Mouse (Mus musculus) urinary bladder, postnatal 4 days (tissue): ENCODE data around the gene Junb.
A peak's percentile ranks its signal among the peaks of the same experiment; 100 is the strongest.

Source experiments
- DNase-seq, 2 experiments: peaks; one replicate each; pipeline ENCODE4 v3.0.0; 2021 to 2022; ENCODE audit warnings: low spot score in 2 of 2

Gene Junb

GRCm38 (mm10) chr8:84987903-84988302, 9.4 kb upstream of the Junb start:
- DNase-seq = no peak

GRCm38 (mm10) chr8:84987388-84987787, 8.9 kb upstream of the Junb start:
- no peak for DNase-seq

DNA sequence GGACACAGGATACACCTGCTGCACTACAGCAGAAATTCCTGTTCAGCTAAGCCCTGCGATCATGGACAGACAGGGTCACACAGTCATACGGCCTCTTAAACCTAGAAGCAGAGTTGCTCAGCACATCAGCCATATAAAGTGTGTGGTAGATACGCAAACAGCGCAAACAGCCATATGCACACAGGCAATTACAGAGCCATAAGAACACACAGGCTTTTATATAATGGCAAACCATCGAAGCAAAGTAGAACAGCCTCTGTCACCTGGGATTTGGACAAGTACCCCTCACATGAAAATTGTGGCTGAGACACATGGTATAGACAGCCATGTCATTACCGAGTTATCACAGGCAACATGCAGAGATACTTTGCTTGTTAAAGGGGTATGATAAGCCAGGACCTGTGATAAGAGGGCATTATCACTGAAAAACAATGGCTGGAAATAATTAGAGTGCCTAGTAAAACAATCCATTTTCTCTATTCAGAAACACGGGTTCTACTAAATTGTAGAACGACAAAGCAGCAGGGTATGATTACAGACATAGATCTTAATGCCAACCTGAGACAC, 7.9 kb upstream of the Junb start:
- DNase-seq = no peak

DNA sequence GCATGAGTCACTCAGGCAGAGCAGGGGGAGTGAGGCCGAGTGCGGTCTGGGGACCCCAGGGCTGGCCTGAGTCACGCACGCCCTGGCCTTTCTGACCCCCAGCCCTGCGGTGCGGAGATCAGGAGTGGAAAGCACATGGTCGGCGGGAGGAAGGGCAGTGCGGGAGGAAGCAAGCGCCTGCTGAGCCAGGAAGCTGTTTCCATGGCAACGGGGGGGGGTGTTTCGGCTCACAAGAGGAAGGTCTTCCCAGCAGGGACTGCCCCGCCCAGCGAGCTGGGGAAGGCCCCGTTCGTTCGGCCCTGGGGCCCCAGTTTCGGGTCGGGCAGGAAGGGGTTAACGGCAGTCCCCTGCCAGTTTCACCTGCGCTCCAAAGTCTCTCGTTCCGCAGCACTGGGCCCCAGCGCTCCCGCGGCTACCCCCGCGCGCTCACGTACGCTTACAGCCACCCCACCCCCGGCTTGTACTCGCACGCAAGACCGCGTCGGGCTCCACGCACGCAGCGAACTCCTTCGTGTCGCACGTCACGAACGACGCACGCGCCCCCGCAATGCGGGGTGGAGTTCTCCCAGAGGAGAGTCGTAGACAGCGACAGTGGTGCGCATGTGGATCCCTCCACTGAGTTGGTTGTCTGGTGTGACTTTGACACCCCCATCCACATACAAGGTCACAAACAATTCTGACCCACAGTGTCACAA, 7.3 kb upstream of the Junb start:
- DNase-seq = peak; percentile 80 to 89

GRCm38 (mm10) chr8:84985049-84985683, 6.6 kb upstream of the Junb start:
- DNase-seq = no peak

GRCm38 (mm10) chr8:84984294-84985048, 6.0 kb upstream of the Junb start:
- DNase-seq = peak in 1 of 2 experiments; percentile 62

DNA sequence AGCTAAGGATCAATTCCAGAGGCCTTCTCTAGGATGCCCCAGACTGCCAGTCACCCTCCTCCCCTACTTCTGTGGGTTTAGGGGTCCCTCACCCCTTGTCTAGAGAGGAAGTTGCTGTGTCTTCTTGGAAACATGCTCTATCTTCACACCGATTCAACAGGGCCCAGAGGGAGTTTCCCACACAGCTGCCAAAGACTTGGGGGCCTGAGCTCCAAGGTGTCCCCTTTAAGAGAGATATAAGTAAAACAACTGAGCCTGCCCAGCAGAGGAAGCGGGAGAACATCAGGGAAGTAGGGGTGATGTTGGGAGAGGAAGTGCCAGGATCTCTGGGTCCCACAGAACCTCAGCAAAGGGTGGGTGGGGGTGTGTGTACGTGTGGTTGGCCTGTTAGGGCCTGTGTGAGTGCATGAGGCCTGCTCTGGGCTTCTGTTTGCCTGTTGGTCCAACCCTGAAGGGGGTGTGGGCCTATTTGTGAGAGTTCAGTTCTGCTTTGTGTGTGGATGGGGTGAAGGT, 4.0 kb upstream of the Junb start:
- no peak for DNase-seq

DNA sequence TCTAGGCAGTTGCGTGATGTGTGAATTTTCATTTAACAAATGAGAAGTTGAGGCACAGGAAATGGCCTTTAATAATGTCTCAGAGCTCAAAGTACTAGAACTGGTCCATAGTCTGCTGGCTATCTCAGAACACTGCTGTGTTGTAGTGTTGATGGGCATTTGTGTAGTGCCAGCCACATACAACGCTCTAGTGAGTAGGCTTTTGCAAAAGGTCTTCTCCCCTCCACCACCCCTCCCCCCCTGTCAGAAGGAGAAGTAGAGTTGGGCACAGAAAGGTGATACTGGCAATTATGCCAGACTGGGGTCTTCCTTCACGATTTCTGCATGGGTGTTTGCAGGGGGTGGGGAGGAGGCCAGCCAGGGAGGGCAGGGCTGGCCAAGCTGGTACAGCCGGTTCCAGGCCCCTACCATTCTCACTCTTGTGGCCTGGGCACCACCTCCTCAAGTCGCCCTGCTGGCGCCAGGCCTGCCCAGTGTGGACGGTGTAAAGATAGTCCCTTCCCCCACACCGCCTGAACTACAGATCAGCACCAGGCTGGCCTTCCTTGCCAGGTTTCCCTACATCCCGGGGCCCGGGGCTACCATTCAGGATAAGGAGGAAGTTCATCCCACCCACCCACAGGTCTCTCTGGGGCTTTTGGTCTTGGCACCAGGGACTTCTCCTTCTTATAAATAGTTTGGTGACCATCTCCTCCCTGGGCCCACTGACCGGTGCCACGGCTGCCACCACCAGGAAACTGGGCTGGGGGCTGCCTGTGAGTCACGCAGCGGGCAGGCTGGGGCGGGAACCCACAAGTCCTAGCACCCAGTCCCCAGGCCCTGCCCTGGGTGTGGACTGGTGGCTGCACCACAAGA, 3.4 kb upstream of the Junb start:
- no peak for DNase-seq

- DNase-seq = peak; percentile 73 to 76
Observed at GRCm38 (mm10) chr8:84980622-84981358, 2.3 kb upstream of the Junb start.

DNA sequence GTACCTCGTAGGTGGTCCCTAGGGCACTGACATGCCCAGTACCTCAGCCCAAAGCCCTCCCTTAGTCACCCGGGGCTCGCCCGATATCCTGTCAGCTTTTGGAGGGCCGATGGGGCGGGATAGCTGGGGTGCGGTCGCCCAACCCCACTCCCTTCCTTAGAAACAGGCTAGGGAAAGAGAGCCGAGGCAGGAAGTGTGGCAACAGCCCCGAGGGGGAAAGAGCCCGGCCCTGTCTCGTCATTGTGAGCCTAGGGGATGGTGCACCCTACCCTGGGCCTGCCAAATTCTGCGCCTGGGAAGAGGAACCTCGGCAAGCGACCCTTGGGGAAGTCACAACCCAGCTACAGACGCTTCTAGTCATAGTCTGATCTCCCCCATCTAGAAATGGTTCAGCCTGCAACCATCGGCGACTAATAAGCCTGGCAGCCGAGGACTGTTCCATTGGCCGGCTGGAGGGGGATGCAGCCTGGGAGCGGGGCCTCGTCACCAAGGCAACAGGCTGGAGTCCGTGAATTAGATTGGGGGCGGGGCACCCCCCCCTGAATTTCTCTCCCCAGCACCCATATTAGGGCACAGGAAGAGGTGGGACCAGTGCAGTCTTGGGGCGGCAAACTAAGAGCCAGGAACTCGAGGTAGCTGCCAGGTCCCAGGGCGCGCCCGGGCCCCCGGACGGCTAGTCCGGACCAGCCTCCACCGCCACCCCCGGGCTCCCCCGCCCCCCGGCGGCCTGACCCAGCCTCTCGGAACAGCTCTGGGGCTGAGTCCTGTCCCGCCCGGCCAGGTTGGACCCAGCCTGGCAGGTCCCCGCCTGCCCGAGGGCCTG, 1.3 kb upstream of the Junb start:
- peak; percentile 92 for DNase-seq

DNA sequence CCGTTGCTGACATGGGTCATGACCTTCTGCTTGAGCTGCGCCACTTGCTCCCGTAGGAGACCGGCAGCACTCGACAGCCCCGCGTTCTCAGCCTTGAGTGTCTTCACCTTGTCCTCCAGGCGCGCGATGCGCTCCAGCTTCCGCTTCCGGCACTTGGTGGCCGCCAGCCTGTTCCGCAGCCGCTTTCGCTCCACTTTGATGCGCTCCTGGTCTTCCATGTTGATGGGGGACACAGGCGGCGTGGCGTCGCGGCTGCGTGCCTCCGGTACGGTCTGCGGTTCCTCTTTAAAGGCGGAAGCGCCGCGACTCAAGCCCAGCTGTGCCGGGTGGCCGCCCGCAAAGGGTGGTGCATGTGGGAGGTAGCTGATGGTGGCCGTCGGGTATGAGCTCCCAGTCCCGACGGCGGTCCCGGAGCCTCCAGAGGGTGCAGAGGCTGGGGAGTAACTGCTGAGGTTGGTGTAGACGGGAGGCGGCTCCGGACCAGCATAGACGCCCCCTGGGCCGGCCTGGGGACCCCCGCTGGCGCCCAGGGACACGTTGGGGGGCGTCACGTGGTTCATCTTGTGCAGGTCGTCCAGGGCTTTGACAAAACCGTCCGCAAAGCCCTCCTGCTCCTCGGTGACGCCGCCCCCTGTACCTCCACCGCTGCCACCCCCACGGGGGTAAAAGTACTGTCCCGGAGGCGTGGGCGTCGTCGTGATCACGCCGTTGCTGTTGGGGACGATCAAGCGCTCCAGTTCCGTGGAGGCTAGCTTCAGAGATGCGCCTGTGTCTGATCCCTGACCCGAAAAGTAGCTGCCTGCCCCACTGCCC, 877 bp downstream of the Junb start:
- DNase-seq = peak in 1 of 2 experiments; percentile 51

GRCm38 (mm10) chr8:84976763-84977434, 1.6 kb downstream of the Junb start:
- DNase-seq = no peak

GRCm38 (mm10) chr8:84976031-84976762, 2.3 kb downstream of the Junb start:
- DNase-seq = peak; percentile 92 to 94

GRCm38 (mm10) chr8:84975434-84975833, 3.1 kb downstream of the Junb start:
- DNase-seq = peak; percentile 60 to 76

GRCm38 (mm10) chr8:84974543-84975142, 3.9 kb downstream of the Junb start:
- no peak for DNase-seq

DNA sequence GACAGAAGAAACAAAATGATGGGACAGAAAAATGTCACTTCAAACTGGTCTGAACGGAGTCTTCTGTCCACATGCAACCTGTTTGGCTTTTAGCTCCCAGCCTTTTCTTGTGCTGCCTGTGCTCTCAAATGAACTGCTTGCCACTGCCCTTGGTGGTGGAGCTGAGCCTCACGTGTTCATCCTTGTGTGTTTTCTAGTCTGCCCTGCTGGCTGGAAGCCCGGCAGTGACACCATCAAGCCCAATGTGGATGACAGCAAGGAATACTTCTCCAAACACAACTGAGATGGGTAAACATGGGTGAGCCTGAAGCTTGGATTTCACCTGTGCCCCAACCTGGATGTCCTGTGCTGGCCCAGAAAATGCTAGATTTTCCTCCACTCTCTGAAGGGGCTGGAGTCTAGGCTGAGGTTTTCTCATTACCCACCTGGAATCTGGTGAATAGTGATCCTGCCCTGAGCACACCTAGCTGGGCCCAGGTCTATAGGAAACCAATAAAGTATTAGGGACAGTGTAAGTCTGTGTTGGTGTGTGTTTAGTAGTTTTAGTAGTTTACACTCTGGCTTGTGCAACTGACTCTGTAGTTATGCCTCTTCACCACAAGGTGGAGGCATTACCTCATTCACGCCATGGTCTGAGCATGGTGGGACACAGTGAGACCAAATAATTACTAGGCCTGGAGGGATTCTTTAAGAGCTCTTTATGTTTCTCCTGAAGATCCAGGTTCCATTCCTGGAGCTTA, 4.5 kb downstream of the Junb start:
- DNase-seq = no peak
